Mouse (Mus musculus): ENCODE measurements around the gene Slc35c1. TPM values are rescaled to one million over a fixed set of nuclear protein-coding genes. Genes with fewer than 3 reads are reported as not detected.

Slc35c1 gene
- 10 to 100 TPM; 18.2 to 18.4 TPM for total RNA-seq (2021)

DNA sequence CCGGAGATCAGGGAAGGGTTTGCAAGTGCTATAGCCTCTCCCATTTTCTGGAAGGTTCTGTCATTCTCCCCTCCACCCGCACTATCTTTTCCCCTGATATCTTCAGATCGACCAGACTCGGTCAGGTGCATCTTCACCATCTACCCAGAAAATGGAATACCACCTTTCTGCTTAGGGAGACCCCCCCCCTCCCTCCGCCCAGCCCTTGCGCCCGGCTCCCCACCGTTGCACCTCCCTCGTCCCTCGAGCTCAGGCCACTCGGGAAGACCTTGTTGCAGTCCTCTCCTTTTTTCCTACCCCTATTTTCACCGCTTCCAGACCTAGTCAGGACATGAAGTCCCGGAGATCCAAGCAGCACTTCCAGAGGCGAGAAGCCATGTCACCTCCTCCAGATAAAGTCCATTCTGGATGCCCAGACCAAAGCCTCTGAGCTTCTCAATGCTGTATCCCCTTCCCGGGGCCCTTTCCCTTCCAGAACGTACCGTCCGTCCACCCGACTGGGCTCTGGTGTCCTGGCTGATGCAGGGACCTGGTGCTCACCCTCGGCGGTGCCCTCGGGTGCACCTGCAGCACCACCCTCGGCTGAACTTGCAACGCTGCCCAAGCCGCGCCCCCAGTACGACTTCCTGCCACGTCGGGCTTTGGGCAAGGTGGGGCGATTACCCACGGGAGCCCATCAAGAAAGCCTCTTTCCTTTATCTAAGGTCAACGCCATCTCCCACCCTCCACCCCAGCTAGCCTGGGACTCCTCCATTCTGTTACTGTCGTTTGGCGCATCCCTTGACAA is at the start of gene Slc35c1:
Gene Slc35c1 (minus strand): TSS at position 618 of the 787 bp plus-strand sequence.
- DNase-seq (ENCODE audit: low spot score in 2 of 2): no peak
- intact Hi-C loops (cut with DNase I): no loop called here

DNA sequence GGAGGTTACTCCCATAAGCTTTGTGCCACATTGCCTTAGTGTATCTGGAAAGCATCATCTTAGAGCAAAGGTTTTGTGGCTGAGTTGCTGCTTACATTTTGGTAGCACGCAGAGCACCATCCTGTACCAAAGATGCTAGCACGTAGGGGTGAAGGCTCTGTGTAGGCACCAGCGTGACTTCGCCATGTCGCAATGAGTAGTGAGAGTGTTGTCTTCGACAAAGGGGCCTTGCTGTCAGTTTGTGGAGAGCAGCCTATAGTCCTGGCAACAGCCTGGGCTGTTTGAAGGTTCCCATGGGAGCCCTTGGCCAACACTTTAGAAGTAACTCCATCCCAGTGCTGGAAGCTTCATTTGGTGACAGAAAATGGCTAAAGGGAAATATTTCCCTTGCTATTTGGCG is 45.0 kb upstream of the Slc35c1 start:
- intact Hi-C loops (cut with DNase I): no loop called here
- DNase-seq (ENCODE audit: low spot score in 2 of 2): no peak

DNA sequence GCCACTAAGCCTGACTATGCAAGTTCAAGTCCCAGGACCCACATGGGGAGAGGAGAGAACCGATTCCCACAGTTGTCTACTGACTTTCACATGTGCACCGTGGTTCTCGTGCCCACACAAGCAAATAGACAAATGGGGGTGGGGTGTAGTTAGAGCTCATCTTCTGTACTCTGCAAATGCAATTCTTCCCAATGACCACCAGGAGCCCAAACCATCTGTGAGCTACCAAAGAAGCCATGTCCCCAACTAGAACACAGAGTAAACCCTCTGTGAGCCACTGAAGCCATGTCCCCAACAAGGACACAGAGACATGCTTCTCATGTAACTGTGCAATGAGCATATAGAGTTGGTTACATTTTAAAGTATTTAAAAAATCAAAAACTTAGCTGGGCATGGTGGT is 43.1 kb upstream of the Slc35c1 start:
- DNase-seq (ENCODE audit: low spot score in 2 of 2): no peak
- intact Hi-C loops (cut with DNase I): no loop called here

DNA sequence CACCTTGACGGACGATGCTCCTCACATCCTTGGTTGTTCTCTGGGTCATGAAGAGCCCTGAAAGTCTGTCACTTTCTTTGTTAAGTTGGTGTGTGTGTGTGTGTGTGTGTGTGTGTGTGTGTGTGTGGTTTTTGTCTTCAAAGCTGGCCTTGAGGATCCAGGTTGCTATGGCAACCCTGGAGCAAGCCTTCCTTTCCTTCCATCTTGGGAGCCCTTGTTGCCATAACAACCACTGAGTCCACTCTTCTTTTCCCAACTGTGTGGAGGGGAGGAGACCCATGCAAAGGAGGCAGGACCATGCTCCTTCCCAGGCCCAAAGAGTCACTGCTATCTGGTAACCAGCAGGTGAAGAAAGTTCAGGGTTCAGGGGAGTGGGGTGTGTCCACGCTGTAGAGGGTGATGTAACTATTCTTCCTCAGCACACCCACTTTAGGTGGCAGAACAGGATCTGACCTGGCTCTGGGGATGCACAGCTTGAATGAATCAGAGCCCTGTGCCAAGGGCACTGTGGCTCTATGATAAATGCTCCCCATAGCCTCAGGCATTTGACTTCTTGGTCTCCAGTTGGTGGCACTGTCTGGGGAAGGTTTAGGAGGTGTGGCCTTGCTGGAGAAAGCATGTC is 39.5 kb upstream of the Slc35c1 start:
- intact Hi-C loops (cut with DNase I): no loop called here
- peak; percentile 82 to 89 for DNase-seq (ENCODE audit: low spot score in 2 of 2)

DNA sequence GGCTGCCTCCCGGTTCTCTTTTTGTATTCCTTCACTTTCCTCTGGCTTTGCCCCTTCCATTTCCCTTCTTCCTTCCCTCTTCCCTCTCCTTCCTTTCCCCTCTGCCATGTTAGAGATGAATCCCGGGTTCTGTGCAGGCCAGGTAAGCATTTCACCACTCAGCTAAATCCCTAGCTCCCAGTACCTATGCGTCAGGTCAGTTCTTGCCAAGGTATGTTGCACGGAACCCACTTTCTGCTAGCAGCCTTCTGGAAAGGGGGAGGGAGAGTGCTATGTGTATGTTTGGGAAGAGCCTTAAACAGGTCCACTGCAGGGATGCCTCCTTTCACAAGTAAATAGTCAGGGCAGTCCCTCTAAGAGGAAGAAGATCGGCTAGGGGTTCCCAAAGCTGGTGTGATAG is 36.8 kb upstream of the Slc35c1 start:
- no peak for DNase-seq (ENCODE audit: low spot score in 2 of 2)
- intact Hi-C loops (cut with DNase I): no loop called here

DNA sequence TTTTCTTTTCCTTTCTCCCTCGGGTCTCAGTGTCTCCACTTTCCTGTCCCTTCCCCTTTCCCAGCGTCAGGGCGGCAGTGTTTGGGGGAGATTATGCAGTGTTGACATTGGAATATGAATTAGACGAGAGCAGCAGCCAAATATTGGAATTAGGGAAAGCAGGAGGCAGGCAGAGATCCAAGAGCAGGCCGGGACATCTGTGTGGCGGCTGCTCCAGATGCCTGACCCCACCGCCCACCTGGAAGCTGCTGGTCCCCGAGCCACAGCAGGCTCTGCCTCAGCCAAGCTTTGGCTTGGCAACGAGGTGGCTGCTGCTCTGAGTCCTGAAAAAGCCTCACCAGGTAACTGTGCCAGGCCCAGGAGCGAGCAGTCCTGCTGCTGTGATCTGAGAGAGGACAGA is 36.3 kb upstream of the Slc35c1 start:
- intact Hi-C loops (cut with DNase I): no loop called here
- DNase-seq (ENCODE audit: low spot score in 2 of 2): no peak

DNA sequence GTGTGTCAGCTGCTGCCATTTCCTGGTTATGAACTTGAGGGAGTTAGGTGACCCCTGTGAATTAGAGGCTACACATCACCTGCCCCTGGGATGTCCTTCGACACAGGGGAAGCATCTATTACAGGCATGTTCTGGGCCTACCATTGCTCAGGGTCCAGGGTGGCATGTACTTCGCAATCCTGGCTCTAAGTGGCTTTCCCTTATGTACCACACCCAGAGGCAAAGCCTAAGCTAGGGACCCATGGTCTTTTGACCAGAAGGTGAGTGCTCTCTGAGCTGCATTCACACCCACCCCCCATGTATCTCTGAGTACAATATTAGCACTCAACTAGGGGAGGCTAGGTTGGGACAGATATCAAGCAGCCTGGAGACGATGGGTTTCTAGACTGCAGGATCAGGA is 34.6 kb upstream of the Slc35c1 start:
- DNase-seq (ENCODE audit: low spot score in 2 of 2): no peak
- intact Hi-C loops (cut with DNase I): loop anchor here (5.0 kb wide), 1 partner anchor 177 kb away; no protein-coding TSS in a partner anchor

DNA sequence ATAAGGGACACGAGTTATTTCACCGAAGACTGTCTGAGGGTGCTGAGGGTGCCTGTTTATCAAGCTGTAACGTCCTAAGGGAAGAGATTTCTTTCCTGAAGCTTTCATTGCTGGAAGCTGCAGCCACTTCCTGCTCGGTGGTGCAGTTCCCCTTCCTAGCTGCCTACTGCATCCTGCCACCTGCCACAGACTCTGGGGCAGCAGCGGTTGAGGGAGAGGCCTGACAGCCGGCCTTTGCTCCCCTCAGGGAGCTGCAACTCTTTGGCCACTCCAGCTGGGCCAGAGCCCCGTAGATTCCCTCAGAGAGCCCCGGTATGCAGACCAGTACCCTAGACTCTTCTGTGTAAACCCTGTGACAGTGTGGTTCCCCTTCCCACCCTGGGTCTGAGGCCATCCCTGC is 34.1 kb upstream of the Slc35c1 start:
- DNase-seq (ENCODE audit: low spot score in 2 of 2): no peak
- intact Hi-C loops (cut with DNase I): loop anchor here (5.0 kb wide), 1 partner anchor 178 kb away; no protein-coding TSS in a partner anchor

DNA sequence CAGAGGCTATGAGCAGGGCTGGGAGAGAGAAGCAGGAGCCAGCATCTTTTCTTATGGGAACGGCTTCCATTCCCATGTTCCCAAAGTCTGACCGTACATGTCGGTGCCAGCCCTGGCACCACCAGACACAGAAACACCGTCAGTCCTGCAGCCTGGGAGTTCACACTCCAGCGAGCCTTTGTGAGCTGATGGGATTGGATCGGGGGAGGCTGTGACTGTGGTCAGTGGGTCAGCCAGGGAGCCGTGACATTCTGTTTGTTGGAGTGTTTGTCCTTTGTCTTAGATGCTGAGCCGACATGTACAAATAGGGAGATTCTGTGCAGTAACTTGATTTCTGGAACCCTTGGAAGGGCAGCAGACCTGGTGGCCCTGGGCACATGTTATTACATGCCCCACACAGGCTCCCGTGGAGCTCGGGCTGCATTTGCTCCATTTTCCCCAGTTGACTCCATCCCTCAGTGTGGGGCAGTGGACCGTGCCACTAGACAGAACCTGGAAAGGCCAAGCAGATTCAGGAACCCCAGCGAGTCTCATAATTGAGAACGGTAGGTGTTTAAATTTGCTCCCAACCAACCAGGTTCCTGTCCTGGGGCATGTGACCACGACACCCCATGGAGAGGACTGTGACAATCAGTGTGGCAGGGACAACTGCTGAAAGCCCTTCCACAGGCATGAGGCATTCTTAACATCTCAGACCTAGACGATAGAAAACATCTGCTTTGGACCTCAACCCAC is 33.5 kb upstream of the Slc35c1 start:
- no peak for DNase-seq (ENCODE audit: low spot score in 2 of 2)
- intact Hi-C loops (cut with DNase I): loop anchor here (5.0 kb wide), 1 partner anchor 178 kb away; no protein-coding TSS in a partner anchor

DNA sequence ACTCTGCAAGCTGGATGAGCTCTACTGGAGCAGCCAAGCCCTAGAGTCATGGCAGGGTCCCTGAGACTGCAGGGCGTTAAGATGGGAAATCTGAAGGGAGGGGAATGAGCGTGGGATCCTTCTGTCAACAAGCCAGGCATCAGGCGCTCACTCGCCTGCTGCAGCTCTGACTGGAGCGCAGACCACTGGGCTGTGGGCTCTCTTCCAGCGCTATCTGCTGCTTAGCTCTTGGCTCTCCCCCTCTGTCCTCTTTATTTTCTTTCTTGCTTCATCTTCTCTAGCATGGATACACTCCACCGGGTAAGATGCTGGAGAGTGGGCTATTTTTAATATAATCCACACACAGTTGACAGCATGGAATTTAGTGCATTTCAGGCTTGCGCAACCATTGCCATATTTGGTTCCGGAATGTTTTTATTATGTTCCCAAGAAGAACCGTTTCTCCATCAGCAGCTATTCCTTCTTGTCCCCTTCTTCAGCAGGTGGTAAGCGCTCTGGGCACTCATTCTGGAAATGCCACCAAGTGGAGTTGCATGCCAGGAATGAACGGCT is 31.7 kb upstream of the Slc35c1 start:
- DNase-seq (ENCODE audit: low spot score in 2 of 2): peak; percentile 42 to 75
- intact Hi-C loops (cut with DNase I): loop anchor here (5.0 kb wide), 1 partner anchor 180 kb away; no protein-coding TSS in a partner anchor

DNA sequence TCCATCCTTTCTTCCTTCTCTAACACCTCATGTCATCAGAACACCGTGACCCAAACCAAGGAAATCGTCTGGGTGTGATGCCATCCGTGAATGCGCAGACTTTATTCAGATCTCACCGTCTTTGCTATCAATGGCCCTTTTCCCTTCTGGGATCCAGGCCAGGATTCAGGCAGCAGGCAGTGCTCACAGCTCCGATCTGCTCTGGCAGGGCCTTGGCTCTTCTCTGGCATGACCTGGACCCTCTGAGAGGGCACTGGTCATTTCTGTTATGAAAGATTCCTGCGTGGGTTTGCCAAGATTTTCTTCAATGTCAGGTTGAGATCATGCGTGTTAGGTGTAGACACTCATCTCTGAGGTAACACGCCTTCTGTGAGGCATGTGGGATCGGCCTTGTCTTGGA is 30.2 kb upstream of the Slc35c1 start:
- no peak for DNase-seq (ENCODE audit: low spot score in 2 of 2)
- intact Hi-C loops (cut with DNase I): loop anchor here (5.0 kb wide), 1 partner anchor 182 kb away; no protein-coding TSS in a partner anchor

DNA sequence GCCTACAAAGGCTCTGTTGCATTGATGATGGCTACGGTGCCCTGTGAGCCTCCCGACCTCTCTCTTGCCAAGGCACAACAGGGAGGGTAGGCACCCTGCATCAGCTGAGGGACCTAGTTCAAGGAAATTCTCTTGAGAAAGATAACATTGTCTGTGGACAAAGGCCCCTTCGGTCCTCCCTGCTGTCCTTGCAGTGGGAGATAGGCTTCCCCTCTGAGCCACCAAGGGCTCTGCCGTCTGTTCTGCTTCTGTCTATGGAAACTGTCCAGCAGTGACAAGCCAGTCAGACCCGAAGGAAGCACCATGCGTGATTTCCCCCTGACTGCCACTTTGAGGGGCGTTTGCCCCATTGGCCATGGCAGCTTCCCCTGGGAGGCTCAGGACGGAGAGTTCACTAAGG is 27.5 kb upstream of the Slc35c1 start:
- no peak for DNase-seq (ENCODE audit: low spot score in 2 of 2)
- intact Hi-C loops (cut with DNase I): loop anchor here (2.0 to 5.0 kb wide), 2 partner anchors 41 to 205 kb away; no protein-coding TSS in a partner anchor

DNA sequence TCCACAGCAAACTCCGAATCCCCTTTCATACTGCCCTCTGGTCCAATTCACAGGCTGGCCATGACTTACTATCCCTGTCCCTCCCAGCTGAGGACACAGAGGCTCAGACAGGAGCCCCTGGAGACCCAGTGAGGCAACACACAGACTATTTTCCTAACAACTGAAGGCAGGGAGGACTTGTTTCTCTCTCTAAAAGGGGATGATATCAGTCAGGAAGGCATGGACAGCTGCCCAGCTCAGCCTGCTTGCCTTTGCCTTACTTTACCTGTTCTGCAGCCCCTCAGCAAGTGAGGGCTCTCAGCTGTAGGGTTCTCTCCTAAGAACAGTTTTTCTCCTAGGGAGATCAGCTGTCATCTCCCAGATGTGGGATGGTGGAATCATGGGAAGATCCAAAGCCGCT is 26.6 kb upstream of the Slc35c1 start:
- DNase-seq (ENCODE audit: low spot score in 2 of 2): no peak
- intact Hi-C loops (cut with DNase I): loop anchor here (1.0 to 5.0 kb wide), 3 partner anchors 42 to 323 kb away; no protein-coding TSS in a partner anchor

DNA sequence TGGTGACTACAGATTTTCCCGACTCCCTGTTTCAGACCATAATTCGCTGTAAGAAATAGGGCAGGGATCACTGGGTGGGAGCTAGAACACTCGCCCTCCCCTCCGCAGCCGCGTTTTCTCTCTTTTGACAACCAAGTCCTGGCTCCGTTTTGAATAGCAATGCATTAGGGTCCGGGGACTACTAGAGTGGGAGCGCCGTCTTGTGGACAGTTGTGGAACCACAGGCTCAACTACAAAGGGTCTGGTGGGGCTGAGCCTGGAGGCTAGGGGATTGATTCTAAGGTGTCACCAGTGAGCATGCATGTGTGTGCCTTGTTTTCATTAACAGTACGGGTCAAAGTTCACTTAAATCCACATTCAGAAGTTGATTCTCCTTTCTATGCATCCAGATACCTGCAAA is 26.1 kb upstream of the Slc35c1 start:
- peak; percentile 75 to 85 for DNase-seq (ENCODE audit: low spot score in 2 of 2)

DNA sequence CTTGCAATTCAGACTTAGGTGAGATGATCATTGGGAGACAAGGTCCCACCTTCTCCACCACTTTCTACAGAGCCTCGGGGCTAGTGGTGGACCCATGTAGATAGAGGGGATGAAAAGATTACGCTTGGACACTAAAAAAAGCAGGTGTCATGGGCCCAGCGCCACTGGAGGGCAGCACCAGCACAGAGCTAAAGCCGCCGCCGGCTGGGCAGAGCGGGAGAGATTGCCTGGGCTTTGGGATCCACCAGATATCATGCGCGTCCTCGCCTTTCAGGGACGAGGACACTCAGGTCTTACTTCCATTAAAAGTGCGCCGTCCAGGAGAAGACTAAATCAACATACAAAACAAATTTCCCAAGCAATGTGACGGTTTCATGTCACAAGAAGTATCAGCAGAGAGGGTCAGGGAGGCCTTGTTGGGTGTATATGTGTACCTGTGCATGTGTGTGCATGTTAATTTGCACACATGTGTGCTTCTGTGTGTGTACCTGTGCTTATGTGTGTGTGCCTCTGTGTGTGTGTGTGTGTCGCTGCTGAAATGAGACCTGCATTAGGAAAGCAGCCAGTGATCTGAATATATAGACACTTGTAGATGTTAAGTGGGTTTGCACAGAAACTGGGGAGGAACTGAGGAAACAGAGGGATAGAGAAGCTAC is 25.4 kb upstream of the Slc35c1 start:
- intact Hi-C loops (cut with DNase I): loop anchor here (1.0 to 5.0 kb wide), 4 partner anchors 43 to 355 kb away; no protein-coding TSS in a partner anchor
- DNase-seq (ENCODE audit: low spot score in 2 of 2): peak; percentile 80 to 86

More for the DNA sequence above, 26.1 kb upstream of the Slc35c1 start:
- intact Hi-C loops (cut with DNase I): loop anchor here (1.0 to 5.0 kb wide), 3 partner anchors 42 to 324 kb away; no protein-coding TSS in a partner anchor

DNA sequence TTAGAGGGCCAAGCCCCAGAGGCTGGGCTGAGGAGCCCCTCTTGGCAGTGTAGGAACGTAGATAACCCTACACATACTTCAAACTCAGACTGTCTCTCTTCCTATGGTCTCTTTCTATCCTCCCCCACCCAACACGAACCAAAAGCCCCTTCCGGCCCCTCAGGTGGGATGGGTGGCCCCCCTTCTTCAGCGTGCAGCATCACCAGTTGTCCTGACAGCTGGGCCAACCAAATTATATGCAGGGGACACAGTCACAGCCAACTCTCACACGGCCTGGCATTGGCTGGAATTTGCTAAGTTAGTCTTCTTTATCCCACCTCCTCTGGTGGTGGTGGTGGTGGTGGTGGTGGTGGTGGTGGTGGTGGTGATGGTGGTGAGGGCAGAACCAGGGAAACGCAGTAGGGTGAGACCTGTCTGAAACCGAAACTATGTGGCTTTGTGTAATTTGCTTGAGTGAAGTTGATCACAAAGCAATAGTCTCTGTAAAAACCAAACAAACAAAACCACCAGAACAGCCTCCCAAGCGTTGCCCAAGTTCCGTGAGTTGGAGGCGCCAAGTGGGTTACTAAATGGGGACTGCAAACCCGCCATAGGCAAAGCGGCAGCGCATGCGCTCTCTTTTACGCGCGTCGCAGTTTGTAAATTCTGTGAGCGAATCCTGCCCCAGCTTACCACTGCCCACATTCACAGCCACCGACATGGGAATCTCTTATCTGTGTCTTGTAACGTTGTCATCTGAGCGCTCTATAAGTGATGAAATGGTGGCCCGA is 24.1 kb upstream of the Slc35c1 start:
- intact Hi-C loops (cut with DNase I): loop anchor here (2.0 to 5.0 kb wide), 2 partner anchors 208 to 356 kb away; no protein-coding TSS in a partner anchor
- DNase-seq (ENCODE audit: low spot score in 2 of 2): peak in 1 of 2 experiments; percentile 72

DNA sequence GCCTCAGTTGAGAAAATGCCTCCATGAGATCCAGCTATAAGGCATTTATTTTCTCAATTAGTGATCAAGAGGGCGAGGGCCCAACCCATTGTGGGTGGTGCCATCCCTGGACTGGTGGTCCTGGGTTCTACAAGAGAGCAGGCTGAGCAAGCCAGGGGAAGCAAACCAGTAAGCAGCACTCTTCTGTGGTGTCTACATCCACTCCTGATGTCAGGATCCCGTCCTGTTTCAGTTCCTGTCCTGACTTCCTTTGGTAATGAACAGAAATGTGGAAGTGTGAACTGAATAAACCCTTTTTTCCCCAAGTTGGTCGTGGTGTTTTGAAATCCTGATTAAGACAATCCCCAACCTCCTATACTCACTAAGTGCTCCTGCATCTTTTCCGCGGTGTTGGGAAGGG is 23.2 kb upstream of the Slc35c1 start:
- no peak for DNase-seq (ENCODE audit: low spot score in 2 of 2)
- intact Hi-C loops (cut with DNase I): no loop called here

DNA sequence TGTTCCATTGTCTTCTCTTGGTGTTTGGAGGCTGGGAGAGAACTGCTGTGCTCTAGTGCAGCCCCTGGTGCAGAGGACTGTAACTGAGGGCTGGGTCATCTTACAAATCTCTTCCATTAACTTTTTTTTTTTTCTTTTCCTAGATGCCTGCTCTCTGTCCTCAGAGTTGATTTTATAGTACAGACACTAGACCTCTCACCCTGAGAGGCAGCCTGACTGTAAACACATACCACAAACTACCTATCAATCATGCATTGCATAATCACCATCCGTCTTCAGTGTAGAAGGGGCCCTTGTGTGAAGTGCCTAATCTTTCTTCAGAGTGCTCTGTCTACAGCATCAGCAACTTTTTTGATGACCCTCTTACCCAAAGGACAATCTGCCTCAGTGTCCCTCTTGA is 22.2 kb upstream of the Slc35c1 start:
- intact Hi-C loops (cut with DNase I): no loop called here
- no peak for DNase-seq (ENCODE audit: low spot score in 2 of 2)

All from left cerebral cortex, postnatal 25 days (tissue).